In the genomic region with DNA sequence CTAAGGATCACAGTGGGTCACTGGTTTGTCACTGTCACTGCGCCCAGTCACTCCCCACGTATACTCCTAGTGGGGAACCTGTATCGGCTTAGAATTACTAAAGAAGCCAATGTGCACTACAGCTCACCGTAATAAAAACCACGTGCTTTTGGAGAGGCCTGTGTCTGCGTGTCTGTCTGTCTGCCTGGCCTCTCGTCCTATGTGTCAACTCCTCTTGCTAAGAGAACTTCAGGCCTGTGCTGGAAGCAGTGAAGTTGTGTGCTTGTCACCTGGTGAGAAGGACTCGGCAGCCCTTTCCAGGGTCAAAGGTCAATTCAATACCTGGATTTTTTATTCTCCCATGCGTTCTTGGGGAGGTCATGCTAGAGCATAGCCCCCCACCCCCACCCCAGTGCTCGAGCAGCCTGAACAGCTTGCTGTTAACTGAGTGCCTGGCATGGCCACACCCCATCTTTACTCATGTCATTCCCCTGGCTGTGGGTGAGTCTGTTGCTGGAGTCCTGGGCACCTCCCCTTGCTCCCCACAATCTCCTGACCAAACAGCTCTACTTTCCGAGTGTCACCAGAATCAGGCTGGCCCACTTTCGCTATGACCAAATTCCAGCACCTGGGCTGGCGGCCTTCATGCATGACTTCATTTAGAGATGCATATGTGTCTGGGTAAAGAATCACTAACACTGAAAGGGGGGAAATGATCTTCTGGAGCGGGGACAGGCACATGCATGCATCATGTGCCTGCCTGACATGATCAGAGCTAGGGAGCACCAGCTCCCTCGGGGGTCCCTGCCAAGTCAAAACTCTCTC, we compare ENCODE assay signal across 9 mouse cellular contexts.
"Had no signal": no experiment of that assay in that cellular context is flagged by ENCODE, and none has a peak within 500 bp of the region (broad histone marks: within the 10 kb centered on the region; RNA-seq: fewer than 3 reads in every experiment).

No protein-coding gene starts in this region.

- ATAC-seq: intestine, postnatal 0 days; midbrain, embryonic 13.5 days had no signal

- H3K9me3 ChIP-seq: limb, embryonic 10.5 days; megakaryocyte, embryonic 14.5 days; midbrain, embryonic 13.5 days had no signal

- H3K9ac ChIP-seq: liver, embryonic 14.5 days; midbrain, embryonic 13.5 days had no signal

- H3K27me3 ChIP-seq: midbrain, embryonic 13.5 days had no signal

- H3K36me3 ChIP-seq: limb, embryonic 10.5 days; midbrain, embryonic 13.5 days had no signal

- DNase-seq: kidney, adult 8-10 months; kidney, postnatal 25 days; lung, adult 2 months; thymus, adult 18-20 months had no signal

- H3K4me2 ChIP-seq: midbrain, embryonic 13.5 days had no signal

- H3K4me3 ChIP-seq: limb, embryonic 10.5 days; midbrain, embryonic 13.5 days had no signal

- H3K27ac ChIP-seq: limb, embryonic 10.5 days; liver, embryonic 14.5 days; midbrain, embryonic 13.5 days had no signal
